Mouse (Mus musculus) spleen, adult 2 months (tissue): Measurements from ENCODE around the gene Gm21972.

ENCODE experiments used
- CTCF ChIP-seq: fragments of 200-500 bp; IDR thresholded peaks from 2 replicates; pipeline ENCODE4 v1.5.1; 2011; ENCODE audit warnings: mild to moderate bottlenecking, inconsistent platforms; ENCODE audit not compliant: insufficient read depth, insufficient read length, insufficient replicate concordance; ENCODE audit errors: extremely low read depth
- POLR2A ChIP-seq: fragments of 200-500 bp; IDR thresholded peaks from 2 replicates; pipeline ENCODE4 v1.6.1; 2011; ENCODE audit warnings: low read depth, low read length, inconsistent platforms

DNA sequence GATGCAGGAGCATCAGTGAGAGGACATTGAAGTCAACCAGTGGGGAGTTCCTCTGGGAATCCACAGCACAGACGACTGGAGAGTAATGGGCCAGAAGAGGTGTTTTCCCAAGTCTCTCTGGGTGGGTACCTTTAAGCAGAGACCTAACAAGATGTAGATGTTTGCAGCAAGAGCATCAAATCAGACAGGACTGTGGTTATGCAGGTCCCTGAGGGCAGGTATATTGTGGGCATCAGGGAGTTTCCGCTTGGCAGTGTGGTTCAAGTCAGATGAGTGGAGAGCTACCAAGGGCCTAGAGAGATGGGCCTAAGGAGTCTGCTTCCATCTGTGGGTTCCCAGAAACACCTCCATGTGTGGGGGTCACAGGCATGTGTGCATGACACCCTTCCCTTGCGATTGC is 22.6 kb downstream of the Gm21972 start:
- TF ChIP-seq CTCF (no peak), POLR2A (no peak)
